Mouse (Mus musculus) embryonic facial prominence, embryonic 12.5 days (tissue): Measurements from ENCODE around the gene Aff1. TPM values are rescaled to one million over a fixed set of nuclear protein-coding genes. Genes with fewer than 3 reads are reported as not detected.
A peak's percentile ranks its signal among the peaks of the same experiment; 100 is the strongest.

Experiments used
- ATAC-seq: fragments of 200-750 bp; cut with Nextera tagmentation; 2 replicates; pipeline ENCODE4 v1.8.0; 2017; ENCODE audit not compliant: insufficient number of reproducible peaks, insufficient read depth, low FRiP score, low TSS enrichment
- H3K27ac ChIP-seq: fragments of 300-500 bp; sonication (generic); 2 replicates; pipeline ENCODE4 v1.5.1; 2016; ENCODE audit warnings: mild to moderate bottlenecking
- H3K27me3 ChIP-seq: fragments of 300-500 bp; sonication (generic); 2 replicates; pipeline ENCODE4 v1.6.1; 2016; ENCODE audit warnings: mild to moderate bottlenecking, moderate library complexity
- H3K36me3 ChIP-seq: fragments of 300-500 bp; sonication (generic); 2 replicates; pipeline ENCODE4 v1.6.1; 2016; ENCODE audit warnings: mild to moderate bottlenecking
- H3K4me1 ChIP-seq: fragments of 300-500 bp; sonication (generic); 2 replicates; pipeline ENCODE4 v1.6.1; 2016
- H3K4me2 ChIP-seq: fragments of 300-500 bp; sonication (generic); replicated peaks from 2 replicates; pipeline ENCODE4 v1.6.1; 2016; ENCODE audit warnings: mild to moderate bottlenecking, moderate library complexity
- H3K4me3 ChIP-seq: fragments of 300-500 bp; sonication (generic); 2 replicates; pipeline ENCODE4 v1.5.1; 2016; ENCODE audit warnings: mild to moderate bottlenecking
- H3K9ac ChIP-seq: fragments of 300-500 bp; sonication (generic); 2 replicates; pipeline ENCODE4 v1.6.1; 2016; ENCODE audit warnings: mild to moderate bottlenecking, moderate library complexity
- H3K9me3 ChIP-seq: fragments of 300-500 bp; sonication (generic); 2 replicates; pipeline ENCODE4 v1.6.1; 2016; ENCODE audit warnings: mild to moderate bottlenecking, moderate library complexity
- WGBS: fragments of 180-500 bp; shearing (Covaris S2); methylation state at CpG from one replicate; pipeline ENCODE4 v1.1.7; 2016; 5-methylcytosine and 5-hydroxymethylcytosine counted together
- polyA plus RNA-seq: library from polyadenylated mRNA; unstranded; fragments of >200 nt; fragmentation: Nextera tagmentation; extraction: Ambion mirVana; gene quantifications from 2 replicates; pipeline ENCODE4 v1.2.1, GENCODE M21; 2016

Gene Aff1
- polyA plus RNA-seq, 1 experiment from 2014 or later, result 4.8 TPM

DNA sequence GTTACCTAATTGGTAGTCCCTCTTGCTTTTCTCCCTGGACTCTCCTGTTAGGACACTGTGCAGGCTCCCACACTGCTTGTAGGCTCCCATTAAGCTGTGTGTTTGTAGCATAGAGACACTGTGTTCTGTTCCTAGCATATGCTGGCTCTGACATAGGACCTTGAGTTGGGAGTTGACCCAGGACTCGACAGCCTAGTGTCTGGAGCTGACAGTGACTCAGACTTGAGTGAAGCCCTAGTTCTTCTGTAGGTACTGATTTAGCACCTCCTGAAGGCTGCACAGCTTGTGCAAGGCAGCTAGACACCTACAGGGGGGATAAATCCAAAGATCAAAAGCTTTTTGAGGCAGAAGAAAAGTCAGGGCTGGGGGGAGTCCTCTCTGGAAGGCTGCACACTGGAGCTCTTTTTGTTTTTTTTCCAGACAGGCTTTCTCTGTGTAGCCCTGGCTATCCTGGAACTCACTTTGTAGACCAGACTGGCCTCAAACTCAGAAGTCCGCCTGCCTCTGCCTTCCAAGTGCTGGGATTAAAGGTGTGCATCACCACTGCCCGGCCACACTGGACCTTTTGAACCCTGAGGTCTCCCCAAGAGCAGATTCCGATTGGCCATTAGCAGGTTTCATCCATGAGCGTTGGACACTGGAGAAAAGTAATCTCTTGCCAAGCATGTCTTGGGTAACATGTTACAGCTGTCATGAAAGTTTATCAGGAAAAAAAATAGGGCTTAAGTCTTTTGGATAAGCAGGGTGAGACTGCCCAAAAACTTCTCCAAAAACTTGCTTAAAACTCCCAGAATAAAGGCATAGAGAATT is 48.1 kb downstream of the Aff1 start:
- H3K36me3 ChIP-seq, result no peaks in the 10 kb centered on the region
- ATAC-seq, result no peak
- no peak overlapping the region for H3K27ac ChIP-seq
- no peaks in the 10 kb centered on the region for H3K9me3 ChIP-seq
- no peak overlapping the region for H3K4me2 ChIP-seq
- no peak overlapping the region for H3K9ac ChIP-seq
- H3K4me3 ChIP-seq, result no peak overlapping the region
- 68% methylated on average over 5 of the region's 5 CpGs for WGBS
- H3K27me3 ChIP-seq, result peaks cover 3% of the 10 kb centered on the region; the same call in 1 of the 2 replicates
- H3K4me1 ChIP-seq, result 0 out of 2 replicates have a peak, but pooled peaks cover 3% of the 10 kb centered on the region

DNA sequence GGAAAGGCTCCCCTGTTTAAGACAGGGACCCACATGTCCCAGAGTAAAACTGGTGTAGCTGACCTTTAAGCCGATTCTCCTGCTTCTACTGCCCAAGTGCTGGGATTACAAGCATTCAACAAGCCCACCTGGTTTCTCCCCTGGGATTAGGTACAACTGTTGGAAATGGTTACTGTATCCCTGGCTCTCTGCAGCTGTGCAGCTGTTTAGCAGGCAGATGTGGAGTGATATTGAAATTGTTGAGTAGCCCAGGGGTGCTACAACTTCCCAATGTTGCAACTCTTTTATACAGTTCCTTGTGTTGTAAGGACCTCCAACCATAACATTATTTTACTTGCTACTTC is 48.7 kb downstream of the Aff1 start:
- H3K27ac ChIP-seq, result no peak overlapping the region
- ATAC-seq, result no peak
- no peaks in the 10 kb centered on the region for H3K36me3 ChIP-seq
- peaks cover 3% of the 10 kb centered on the region; the same call in 1 of the 2 replicates for H3K27me3 ChIP-seq
- H3K4me3 ChIP-seq, result no peak overlapping the region
- no peak overlapping the region for H3K9ac ChIP-seq
- WGBS, result 63% methylated on average over 1 of the region's 1 CpGs
- H3K9me3 ChIP-seq, result no peaks in the 10 kb centered on the region
- H3K4me2 ChIP-seq, result no peak overlapping the region
- 0 out of 2 replicates have a peak, but pooled peaks cover 3% of the 10 kb centered on the region for H3K4me1 ChIP-seq

DNA sequence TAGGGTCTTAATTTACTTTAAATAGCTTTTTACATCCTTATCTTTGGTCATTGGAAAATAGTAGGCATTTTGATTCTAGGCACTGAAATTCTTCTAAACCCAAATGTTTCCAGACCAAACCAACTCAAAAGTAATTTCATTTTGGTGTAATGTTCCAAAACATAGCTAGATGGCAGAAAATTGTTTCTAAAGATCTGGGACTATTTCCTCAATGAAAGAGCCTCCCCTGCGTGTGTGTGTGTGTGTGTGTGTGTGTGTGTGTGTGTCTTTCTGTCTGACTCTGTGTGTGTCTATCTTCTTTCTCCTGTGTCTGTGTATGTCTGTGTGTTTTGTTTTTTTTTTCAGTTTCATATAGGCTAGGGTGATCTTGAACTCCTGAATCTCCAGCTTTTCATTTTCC is 49.3 kb downstream of the Aff1 start:
- WGBS, result 78% methylated on average over 1 of the region's 1 CpGs
- no peak for ATAC-seq
- Histone ChIP-seq H3K9me3 (no peaks in the 10 kb centered on the region), H3K9ac (no peak overlapping the region), H3K27ac (no peak overlapping the region), H3K4me3 (no peak overlapping the region), H3K27me3 (peaks cover 3% of the 10 kb centered on the region; the same call in 1 of the 2 replicates), H3K36me3 (no peaks in the 10 kb centered on the region), H3K4me1 (0 out of 2 replicates have a peak, but pooled peaks cover 3% of the 10 kb centered on the region), H3K4me2 (no peak overlapping the region)

DNA sequence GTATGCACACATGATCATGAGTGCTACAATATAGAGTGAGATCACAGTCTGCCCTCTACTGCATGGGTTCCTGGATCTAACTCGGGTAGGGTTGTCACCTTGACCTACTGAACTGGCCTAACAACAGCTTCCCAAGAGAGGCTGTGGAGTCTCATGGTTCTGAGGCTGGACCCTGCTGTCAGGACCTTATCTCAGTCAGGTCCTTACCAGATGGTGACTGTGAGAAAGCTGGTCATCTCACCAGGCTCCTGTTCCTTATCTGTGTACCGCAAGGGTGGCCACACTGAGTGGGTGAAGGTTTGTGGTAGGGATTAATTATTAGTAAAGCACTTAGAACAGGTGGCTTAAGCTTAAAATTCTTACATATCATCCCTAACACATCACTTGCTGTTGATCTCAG is 49.8 kb downstream of the Aff1 start:
- no peak overlapping the region for H3K27ac ChIP-seq
- no peaks in the 10 kb centered on the region for H3K9me3 ChIP-seq
- no peaks in the 10 kb centered on the region for H3K36me3 ChIP-seq
- 0 out of 2 replicates have a peak, but pooled peaks cover 3% of the 10 kb centered on the region for H3K4me1 ChIP-seq
- H3K9ac ChIP-seq, result no peak overlapping the region
- no peak for ATAC-seq
- no peak overlapping the region for H3K4me3 ChIP-seq
- H3K27me3 ChIP-seq, result peaks cover 3% of the 10 kb centered on the region; the same call in 1 of the 2 replicates
- no peak overlapping the region for H3K4me2 ChIP-seq
- WGBS, result 94% methylated on average over 2 of the region's 2 CpGs

DNA sequence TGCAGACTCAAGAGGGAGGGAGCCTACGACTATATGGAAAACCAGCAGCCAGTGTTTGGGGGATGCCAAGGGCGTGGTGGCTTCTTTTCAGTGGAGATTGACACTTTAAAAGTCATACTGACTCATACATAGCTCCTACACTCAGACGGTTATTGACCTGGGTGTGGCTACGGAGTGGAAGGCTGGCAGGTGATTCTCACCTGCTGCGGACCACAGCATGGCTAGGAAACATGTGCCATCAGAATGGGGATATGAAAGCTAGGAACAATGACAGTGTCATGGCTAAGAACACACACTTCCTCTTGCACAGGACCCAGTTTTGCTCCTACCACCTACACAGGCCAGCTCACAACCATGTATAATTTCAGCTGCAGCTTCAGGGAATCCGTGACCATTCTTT is 52.4 kb downstream of the Aff1 start:
- H3K36me3 ChIP-seq, result no peaks in the 10 kb centered on the region
- H3K9me3 ChIP-seq, result no peaks in the 10 kb centered on the region
- H3K27me3 ChIP-seq, result peaks cover 3% of the 10 kb centered on the region; the same call in 1 of the 2 replicates
- WGBS, result 77% methylated on average over 6 of the region's 6 CpGs
- H3K9ac ChIP-seq, result no peak overlapping the region
- no peak for ATAC-seq
- H3K4me2 ChIP-seq, result no peak overlapping the region
- no peaks in the 10 kb centered on the region for H3K4me1 ChIP-seq
- H3K4me3 ChIP-seq, result no peak overlapping the region
- H3K27ac ChIP-seq, result no peak overlapping the region

DNA sequence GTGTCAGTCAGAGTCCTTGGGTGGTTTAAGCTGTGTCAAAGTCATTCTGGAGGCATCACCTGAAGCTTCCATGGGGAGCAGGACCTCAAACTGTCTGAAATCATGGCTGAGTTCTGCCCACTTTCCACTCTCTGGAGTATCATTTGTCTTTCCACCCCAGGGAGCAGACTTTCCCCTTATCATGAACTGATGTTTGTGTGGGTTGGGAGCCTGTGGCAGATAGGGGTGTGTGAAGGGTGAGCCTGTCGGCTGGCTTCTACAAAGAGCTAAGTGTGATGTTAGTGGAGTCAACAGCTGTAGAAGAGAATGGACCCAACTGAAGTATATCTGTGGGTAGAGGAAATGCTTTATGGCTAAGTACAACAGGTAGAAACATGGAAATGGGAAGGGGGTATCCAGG is 53.5 kb downstream of the Aff1 start:
- no peak overlapping the region for H3K27ac ChIP-seq
- H3K4me3 ChIP-seq, result no peak overlapping the region
- WGBS, result 87% methylated on average over 1 of the region's 1 CpGs
- H3K27me3 ChIP-seq, result peaks cover 6% of the 10 kb centered on the region; the same call in 1 of the 2 replicates
- no peaks in the 10 kb centered on the region for H3K9me3 ChIP-seq
- H3K36me3 ChIP-seq, result no peaks in the 10 kb centered on the region
- H3K9ac ChIP-seq, result no peak overlapping the region
- no peak overlapping the region for H3K4me2 ChIP-seq
- no peaks in the 10 kb centered on the region for H3K4me1 ChIP-seq
- no peak for ATAC-seq

DNA sequence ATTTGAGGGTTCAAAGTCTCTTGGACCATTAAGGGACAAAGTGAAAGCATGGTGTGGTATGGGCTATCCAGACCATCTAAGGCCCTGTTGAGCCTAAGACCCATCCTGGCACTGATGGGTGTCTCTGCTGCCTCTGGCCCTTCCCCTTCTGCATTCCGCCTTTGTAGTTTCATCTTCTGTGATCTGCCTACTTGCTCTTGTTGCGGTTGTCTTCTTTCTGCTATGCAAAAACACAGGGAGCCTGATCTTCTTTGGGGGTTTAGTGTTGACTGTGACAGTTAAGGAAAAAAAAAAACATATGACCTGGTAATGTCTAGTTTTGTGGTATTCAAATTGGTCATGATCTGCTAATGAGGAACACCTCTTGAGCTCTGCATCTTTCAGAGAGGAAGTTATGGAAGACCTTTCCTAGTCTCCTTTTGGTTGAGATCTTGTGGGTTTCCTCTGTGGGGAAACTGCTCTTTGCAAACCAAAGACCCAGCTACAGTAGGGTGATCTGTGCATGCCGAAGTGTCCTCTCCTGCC is 54.4 kb downstream of the Aff1 start:
- no peak overlapping the region for H3K4me3 ChIP-seq
- WGBS, result 98% methylated on average over 3 of the region's 3 CpGs
- ATAC-seq, result no peak

DNA sequence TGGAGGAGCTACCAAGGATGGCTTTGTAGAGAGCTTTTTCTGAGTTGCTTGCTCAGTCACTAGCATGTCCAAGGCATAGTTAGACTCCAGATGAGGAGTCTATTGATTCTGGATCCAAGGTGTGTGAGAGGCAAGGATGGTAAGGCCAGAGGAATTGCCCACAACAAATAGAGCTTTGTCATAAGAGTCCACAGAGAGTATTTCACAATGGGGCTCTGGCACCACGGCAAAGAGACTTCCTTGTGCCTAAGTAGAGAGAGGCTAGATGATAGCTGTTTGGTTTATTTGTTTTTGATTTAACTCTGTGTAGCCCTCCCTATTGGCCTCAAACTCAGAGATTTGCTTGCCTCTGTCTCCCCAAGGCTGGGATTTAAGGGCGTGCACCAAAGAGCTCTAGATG is 54.9 kb downstream of the Aff1 start:
- no peak overlapping the region for H3K4me2 ChIP-seq
- no peak overlapping the region for H3K4me3 ChIP-seq
- no peak for ATAC-seq
- peaks cover 4% of the 10 kb centered on the region; the same call in 1 of the 2 replicates for H3K27me3 ChIP-seq
- H3K4me1 ChIP-seq, result no peaks in the 10 kb centered on the region
- no peaks in the 10 kb centered on the region for H3K9me3 ChIP-seq
- no peaks in the 10 kb centered on the region for H3K36me3 ChIP-seq
- no peak overlapping the region for H3K9ac ChIP-seq
- no peak overlapping the region for H3K27ac ChIP-seq
- WGBS, result 82% methylated on average over 2 of the region's 2 CpGs

More for the DNA sequence above, 54.4 kb downstream of the Aff1 start:
- Histone ChIP-seq H3K4me2 (no peak overlapping the region), H3K36me3 (no peaks in the 10 kb centered on the region), H3K9ac (no peak overlapping the region), H3K9me3 (no peaks in the 10 kb centered on the region), H3K27ac (no peak overlapping the region), H3K4me1 (no peaks in the 10 kb centered on the region), H3K27me3 (peaks cover 7% of the 10 kb centered on the region; the same call in 1 of the 2 replicates)

DNA sequence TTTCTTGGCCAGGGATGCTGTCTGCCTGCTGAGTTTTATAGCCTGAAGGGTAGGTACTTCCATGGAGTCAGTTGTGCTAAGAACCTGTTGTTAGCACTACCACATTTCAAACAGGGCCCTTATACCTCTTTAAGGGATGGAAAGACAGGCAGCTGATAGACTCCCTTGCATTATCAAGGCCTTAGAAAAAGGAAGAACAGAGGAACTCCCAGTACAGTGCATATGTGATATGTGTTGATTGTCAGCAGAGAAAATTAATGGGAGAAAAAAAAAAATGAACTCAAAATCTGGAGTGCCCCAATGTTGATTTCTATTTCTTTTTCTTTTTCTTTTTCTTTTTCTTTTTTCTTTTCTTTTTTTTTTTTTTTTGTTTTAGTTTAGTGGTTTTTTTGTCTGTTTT is 56.2 kb downstream of the Aff1 start:
- no peaks in the 10 kb centered on the region for H3K9me3 ChIP-seq
- H3K27ac ChIP-seq, result no peak overlapping the region
- ATAC-seq, result no peak
- H3K4me2 ChIP-seq, result no peak overlapping the region
- H3K4me1 ChIP-seq, result 0 out of 2 replicates have a peak, but pooled peaks cover 3% of the 10 kb centered on the region
- no peak overlapping the region for H3K9ac ChIP-seq
- H3K4me3 ChIP-seq, result no peak overlapping the region
- H3K27me3 ChIP-seq, result 0 out of 2 replicates have a peak, but pooled peaks cover 7% of the 10 kb centered on the region
- H3K36me3 ChIP-seq, result no peaks in the 10 kb centered on the region

DNA sequence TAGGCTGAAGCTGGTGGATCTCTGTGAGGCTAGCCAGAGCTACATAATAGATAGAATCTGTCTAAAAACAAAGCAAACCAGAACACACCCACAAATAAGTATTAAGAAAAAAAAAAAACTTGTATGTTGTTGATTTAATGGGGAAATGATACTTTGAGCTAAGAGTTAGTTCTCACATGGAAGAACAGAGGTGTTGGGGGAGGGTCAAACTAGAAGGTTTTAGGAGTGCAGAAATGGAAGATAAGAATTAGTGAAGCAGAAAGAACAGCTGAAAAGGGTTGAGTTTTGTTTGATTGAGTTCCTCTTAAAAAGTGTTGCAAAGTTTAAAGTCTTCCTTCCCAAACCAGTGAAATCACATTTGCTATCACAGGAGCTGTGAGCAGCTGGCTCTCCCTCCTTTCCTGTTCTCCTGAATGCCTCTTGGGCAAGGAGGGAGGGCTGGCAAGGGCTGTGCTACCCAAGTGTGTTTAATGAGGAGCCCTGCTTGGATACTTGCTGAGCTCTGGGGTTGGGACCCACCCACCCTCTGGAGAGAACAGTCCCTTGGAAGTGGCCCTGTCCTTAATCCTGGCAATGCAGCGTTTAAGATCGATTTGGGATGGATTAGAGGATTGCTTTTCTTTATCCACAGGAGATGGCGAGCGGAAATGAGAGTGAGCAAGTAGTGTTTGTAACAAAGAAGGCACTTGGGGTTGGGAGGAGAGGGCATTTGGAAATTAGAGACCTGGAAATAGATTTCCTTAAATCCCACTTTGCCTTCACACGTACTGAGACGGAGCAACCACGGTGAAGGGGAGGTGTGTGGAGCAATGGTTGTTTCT is 57.5 kb downstream of the Aff1 start:
- ATAC-seq, result no peak
- WGBS, result 18% methylated on average over 7 of the region's 7 CpGs
- no peak overlapping the region for H3K4me2 ChIP-seq
- no peaks in the 10 kb centered on the region for H3K9me3 ChIP-seq
- H3K27ac ChIP-seq, result no peak overlapping the region
- H3K4me1 ChIP-seq, result 0 out of 2 replicates have a peak, but pooled peaks cover 3% of the 10 kb centered on the region
- 0 out of 2 replicates have a peak, but pooled peaks cover 7% of the 10 kb centered on the region for H3K27me3 ChIP-seq
- H3K9ac ChIP-seq, result no peak overlapping the region
- H3K36me3 ChIP-seq, result no peaks in the 10 kb centered on the region
- no peak overlapping the region for H3K4me3 ChIP-seq

DNA sequence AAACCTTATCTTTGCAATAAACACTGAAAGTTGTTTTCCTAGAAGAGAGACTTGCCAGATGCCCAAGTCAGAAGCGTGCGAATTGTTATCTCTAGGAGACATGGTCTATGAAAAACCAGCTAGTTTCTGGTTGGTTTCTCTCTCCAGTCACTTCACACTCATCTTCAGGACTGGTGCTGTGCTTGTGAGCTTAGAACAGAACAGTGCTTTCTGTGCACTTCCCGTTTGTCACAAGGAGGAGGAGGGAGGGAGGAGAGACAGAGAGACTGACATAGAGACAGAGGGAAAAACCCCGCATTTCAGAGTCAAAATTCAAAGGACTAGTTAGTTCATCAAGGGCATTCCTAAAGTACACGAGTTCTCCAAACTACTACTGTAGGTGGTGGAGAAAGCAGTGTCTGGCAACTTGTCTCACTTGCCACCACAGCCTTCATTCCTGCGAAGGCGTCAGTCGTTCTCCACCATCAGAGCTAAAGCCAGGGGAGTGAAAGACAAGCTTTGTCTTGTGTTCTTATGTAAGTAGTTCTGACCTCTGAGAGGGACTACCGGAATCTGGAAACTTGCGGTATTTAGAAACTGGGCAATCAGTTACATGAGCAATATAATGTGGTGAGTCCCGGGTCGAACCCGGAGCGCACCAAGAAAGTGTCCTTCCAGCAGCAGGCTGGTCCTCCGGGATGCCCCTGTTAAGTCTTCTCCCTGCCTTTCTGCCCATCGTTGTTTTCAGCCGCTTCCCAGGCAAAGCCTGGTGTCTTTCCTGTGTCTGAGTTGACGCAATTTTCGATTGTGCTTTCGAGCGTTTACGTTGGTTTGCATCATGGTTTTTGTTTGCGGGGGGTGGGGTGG is 60.7 kb downstream of the Aff1 start:
- Histone ChIP-seq H3K4me2 (peak overlapping the region; percentile 72), H3K4me1 (0 out of 2 replicates have a peak, but pooled peaks cover 3% of the 10 kb centered on the region), H3K27ac (peak overlapping the region; percentile 81), H3K36me3 (no peaks in the 10 kb centered on the region), H3K27me3 (0 out of 2 replicates have a peak, but pooled peaks cover 9% of the 10 kb centered on the region), H3K4me3 (peak overlapping the region; percentile 64), H3K9me3 (no peaks in the 10 kb centered on the region), H3K9ac (peak overlapping the region; percentile 65)
- ATAC-seq, result no peak
- WGBS, result 3% methylated on average over 23 of the region's 23 CpGs
